Mouse (Mus musculus) kidney, adult 9 months (tissue): ENCODE measurements around the gene Mertk.

Experiments
- DNase-seq: peaks from one replicate; pipeline ENCODE4 v3.0.0; 2022

Gene Mertk

DNA sequence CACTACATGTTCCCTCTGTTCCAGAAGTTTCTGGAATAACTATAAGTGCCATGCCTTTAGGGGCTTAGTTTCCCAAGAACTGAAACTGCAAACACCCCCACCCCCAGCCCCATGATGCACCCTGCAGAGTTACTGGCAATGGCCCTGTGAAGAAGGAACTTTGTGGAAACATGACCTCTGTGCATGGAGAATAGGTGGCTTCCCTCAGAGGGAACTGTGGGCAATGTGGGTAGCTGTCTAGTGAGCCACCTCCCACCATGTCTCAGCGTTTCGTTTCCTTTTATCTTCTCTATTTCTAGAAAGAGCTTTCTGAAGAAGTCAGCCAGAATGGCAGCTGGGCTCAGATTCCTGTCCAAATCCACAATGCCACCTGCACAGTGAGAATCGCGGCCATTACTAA lies 72.3 kb downstream of the Mertk start:
- DNase-seq, result no peak

GRCm38 (mm10) chr2:128771750-128772338 lies 73.1 kb downstream of the Mertk start:
- DNase-seq, result no peak

GRCm38 (mm10) chr2:128782231-128782630 lies 83.5 kb downstream of the Mertk start:
- DNase-seq, result no peak

- peak; percentile 54 for DNase-seq
Measured at GRCm38 (mm10) chr2:128783660-128784345, 85.0 kb downstream of the Mertk start.

GRCm38 (mm10) chr2:128784814-128785213 lies 86.1 kb downstream of the Mertk start:
- no peak for DNase-seq

- no peak for DNase-seq
Measured at GRCm38 (mm10) chr2:128786341-128786740, 87.6 kb downstream of the Mertk start.

DNA sequence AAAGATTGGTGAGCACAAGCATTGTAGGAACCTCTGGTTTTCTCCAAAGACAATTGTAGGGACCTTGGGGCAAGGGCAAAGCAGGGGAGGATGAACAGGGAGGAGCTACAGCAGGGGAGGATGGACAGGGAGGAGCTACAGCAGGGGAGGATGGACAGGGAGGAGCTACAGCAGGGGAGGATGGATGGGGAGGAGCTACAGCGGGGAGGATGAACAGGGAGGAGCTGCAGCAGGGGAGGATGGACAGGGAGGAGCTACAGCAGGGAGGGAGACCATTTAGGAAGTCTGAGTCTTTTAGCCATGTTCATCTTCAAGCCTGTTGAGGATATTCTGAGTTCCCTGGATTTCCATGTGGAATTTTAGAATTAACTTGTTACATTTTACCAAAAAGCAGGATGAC lies 88.0 kb downstream of the Mertk start:
- DNase-seq, result no peak

DNA sequence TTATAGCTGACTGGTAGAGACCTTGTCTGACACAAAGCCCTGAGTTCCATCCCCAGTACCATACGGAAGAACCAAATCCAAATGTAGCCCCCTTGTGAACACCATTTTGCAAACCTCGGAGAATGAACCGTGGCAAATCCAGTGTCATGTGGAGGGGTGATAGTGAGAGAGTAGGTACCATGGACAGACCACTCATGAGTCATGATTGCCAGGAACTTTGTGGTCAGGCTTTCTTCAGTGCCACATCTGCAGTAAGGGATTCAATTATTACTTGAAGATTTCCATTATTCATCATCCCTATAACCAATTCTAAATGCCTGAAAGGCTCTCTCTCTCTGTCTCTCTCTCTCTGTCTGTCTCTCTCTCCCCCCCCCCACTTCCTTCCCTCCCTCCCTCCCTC lies 89.0 kb downstream of the Mertk start:
- DNase-seq, result no peak

- DNase-seq, result no peak
Measured at GRCm38 (mm10) chr2:128790875-128791614, 92.3 kb downstream of the Mertk start.

DNA sequence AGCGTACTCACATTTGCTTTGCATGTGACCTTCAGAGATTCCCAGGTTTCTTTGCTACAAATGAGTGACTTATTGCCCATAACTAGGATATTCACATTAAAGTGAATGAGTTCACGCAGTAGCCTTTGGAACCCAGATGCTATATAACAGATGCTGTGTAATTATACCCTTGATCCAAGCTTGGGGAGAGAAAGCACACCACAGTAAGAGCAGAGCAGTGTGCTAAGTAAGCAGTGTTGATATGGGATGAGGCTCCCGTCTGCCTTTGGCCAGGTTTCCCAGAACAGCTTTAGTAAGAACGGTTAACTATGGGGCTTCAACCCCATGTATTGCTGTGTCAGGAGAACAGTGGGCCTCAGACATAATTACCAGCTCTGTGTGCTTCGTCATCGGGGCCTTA lies 95.2 kb downstream of the Mertk start:
- DNase-seq, result no peak

GRCm38 (mm10) chr2:128796463-128796862 lies 97.7 kb downstream of the Mertk start:
- no peak for DNase-seq

DNA sequence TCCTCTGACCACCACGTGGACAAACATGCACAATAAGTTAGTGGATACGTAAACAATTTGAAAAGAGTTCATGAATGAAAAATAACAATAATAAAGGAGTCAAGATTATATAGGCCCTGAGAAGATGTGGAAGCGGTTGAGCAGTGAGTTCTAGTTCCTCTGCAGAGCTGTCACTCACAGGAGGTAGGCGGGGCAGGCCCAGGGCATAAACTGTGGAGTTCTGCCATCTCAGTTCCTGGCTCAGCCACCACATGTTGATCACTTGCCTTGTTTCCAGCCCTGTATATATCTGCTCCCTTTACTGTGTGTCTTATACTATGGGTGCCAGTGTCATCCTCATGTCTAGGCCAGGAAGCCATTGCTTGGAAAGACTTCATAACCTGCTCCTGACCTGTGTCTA lies 104.7 kb downstream of the Mertk start:
- DNase-seq, result no peak

- DNase-seq, result no peak
Measured at GRCm38 (mm10) chr2:128805341-128805740, 106.6 kb downstream of the Mertk start.

- peak; percentile 30 for DNase-seq
Measured at GRCm38 (mm10) chr2:128806561-128806960, 107.8 kb downstream of the Mertk start.

- DNase-seq, result no peak
Measured at GRCm38 (mm10) chr2:128812761-128813160, 114.0 kb downstream of the Mertk start.

- DNase-seq, result no peak
Measured at GRCm38 (mm10) chr2:128816311-128816710, 117.6 kb downstream of the Mertk start.

DNA sequence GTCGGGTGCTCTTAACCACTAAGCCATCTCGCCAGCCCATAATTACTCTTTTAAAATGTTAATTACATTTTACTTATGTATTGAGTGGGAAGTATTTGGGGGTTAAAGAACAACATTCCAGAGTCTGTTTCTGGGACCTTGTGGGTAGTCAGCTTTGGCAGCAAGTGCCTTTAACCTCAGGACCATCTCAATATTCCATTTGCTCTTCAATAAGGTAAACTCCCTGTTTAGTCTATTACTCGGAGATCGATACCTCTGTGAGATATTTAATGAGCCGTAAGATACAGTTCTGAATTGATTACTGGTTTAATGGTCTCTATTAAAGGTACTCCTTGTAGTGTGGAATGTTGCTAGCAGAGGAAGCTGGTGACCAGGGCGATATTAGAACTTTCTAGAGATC lies 118.2 kb downstream of the Mertk start:
- DNase-seq, result no peak

- peak; percentile 91 for DNase-seq
Measured at GRCm38 (mm10) chr2:128817387-128817785, 118.6 kb downstream of the Mertk start.

DNA sequence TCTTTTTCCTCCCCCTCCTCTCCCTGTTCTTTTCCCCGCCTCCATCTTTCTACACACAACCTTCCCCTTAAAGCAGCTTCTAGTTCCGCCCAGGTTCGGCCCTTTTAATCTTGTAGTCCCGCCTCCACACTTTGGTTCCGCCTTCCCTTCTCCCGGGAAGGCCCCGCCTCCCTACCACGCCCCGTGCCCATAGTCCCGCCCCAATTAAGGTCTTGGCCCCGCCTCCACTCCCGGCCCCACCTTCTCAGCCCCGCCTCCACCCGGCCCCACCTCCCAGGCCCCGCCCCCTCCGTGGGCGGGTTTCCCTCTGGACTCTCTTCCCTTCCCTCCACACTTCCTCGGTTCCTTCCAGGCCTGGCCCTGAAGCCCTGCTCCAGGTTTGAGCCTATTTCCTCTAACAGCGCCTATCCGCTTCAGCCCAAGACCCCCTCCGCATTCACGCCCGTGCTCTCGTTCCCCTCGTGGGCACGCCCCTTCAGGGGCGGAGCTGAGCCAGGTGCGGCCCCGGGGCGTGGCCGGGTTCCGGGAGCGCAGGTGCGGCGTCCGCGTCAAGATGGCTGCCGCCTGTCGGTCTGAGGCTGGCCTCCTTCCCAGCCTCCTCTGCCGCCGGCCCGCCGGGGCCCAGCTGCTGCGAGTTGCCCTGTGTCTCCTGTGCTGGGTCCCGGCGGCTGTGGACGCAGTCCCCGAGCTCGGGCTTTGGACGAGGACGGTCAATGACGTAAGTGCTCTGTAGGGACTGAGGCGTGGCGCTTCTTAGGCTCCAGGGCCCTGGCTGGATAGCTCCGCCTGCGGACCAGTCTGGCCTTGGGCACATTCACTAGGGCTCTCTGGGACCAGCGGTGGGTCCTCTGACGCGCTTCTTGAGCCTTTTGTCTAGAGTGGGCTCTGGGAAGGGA lies 119.3 kb downstream of the Mertk start, which contains the start of gene Tmem87b:
Tmem87b (plus strand) TSS at position 333 of the 896 bp plus-strand sequence.
- DNase-seq, result peak; percentile 96

DNA sequence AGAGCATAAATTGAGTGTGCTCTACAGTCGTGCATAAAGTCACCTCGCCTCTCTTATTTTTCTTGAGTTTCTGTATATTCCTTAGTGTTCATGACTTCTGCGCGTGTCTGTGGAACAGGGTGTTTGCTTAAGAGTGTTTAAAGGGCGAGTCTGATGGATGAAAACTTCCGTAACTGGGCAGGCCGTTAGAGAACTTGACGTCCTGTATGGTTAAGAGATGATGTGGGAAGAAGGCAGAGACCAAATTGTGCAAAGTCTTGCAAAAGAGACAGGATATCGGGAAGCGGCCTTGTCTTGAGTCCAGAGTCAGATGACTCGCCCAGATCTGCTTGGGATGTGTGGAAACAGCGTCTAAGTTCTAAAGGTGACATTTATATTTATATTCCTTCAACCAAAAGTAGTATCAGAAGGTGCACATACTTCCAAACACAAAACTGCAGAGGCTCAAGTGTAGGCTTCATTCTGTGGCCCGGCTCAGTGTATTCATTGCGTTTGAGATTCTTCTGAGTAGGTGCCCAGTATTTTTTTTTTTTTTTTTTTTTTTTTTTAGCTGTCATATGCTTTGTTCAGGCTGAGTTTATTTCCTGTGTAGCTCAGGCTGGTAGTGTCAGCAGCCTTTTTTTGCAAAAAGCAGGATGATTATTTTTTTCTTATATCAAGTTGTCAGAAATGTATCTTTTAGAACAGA lies 120.3 kb downstream of the Mertk start:
- peak; percentile 44 for DNase-seq

GRCm38 (mm10) chr2:128820631-128821030 lies 121.9 kb downstream of the Mertk start:
- peak; percentile 73 for DNase-seq

- DNase-seq, result no peak
Measured at GRCm38 (mm10) chr2:128823893-128824292, 125.1 kb downstream of the Mertk start.
